8 mouse cellular contexts compared by ENCODE assay signal in genomic region chr11:80602041-80602458, GRCm38 (mm10).
DNase-seq lines count a peak whose midpoint lies in the region; ATAC-seq and TF ChIP-seq lines count a peak whose summit lies in the region.

No protein-coding gene starts in this region.

- no peak overlapping the region for H3K27ac ChIP-seq in intestine, postnatal 0 days (ENCODE audit: low read depth, low read length)
- H3K27ac ChIP-seq in intestine, embryonic 16.5 days (ENCODE audit: low read length): no peak overlapping the region
- no peak overlapping the region for H3K27ac ChIP-seq in midbrain, embryonic 10.5 days (replicated peaks)

- no peaks in the 10 kb centered on the region for H3K27me3 ChIP-seq in intestine, postnatal 0 days (replicated peaks; ENCODE audit: control insufficient read depth, insufficient read depth, low read length)
- H3K27me3 ChIP-seq in intestine, embryonic 16.5 days (replicated peaks; ENCODE audit: control insufficient read depth, insufficient read depth, low read length): no peaks in the 10 kb centered on the region
- H3K27me3 ChIP-seq in midbrain, embryonic 10.5 days (ENCODE audit: low read depth, poor library complexity, severe bottlenecking): peaks cover 30% of the 10 kb centered on the region

- H3K9ac ChIP-seq in intestine, postnatal 0 days (ENCODE audit: low read depth, low read length): no peak overlapping the region
- no peak overlapping the region for H3K9ac ChIP-seq in intestine, embryonic 16.5 days (ENCODE audit: low read depth, low read length)

- DNase-seq in CD4-positive, CD25-positive, alpha-beta regulatory T cell, adult 2 months (ENCODE audit: low read depth, low spot score): peak; percentile 49
- DNase-seq in cerebellum, adult 8-10 months: peak; percentile 45
- no peak for DNase-seq in midbrain, embryonic 10.5 days (ENCODE audit: low spot score)
- DNase-seq in thymus, postnatal 25 days: peak; percentile 25
- no peak for DNase-seq in ovary, adult 18-20 months (ENCODE audit: low spot score)

- 45% methylated on average over 8 of the region's 8 CpGs for WGBS in intestine, postnatal 0 days
- 31% methylated on average over 8 of the region's 8 CpGs for WGBS in intestine, embryonic 16.5 days
- 20% methylated on average over 8 of the region's 8 CpGs for WGBS in midbrain, embryonic 10.5 days

- no peak overlapping the region for H3K4me3 ChIP-seq in intestine, postnatal 0 days (ENCODE audit: low read depth, low read length)
- H3K4me3 ChIP-seq in intestine, embryonic 16.5 days (ENCODE audit: low read length): no peak overlapping the region
- H3K4me3 ChIP-seq in midbrain, embryonic 10.5 days: 0 out of 2 replicates have a peak overlapping the region, but pooled peaks have one; percentile 50

- peak; percentile 65 for TF ChIP-seq CTCF in intestine, postnatal 0 days (IDR thresholded peaks at IDR 0.05; ENCODE audit: low read depth)

- H3K9me3 ChIP-seq in intestine, postnatal 0 days (ENCODE audit: control insufficient read depth): no peaks in the 10 kb centered on the region
- no peaks in the 10 kb centered on the region for H3K9me3 ChIP-seq in intestine, embryonic 16.5 days (ENCODE audit: control insufficient read depth, low read length)
- no peaks in the 10 kb centered on the region for H3K9me3 ChIP-seq in midbrain, embryonic 10.5 days (replicated peaks)

- no peak overlapping the region for H3K4me2 ChIP-seq in intestine, postnatal 0 days (replicated peaks; ENCODE audit: low read depth)
- no peak overlapping the region for H3K4me2 ChIP-seq in intestine, embryonic 16.5 days (ENCODE audit: low read depth, low read length)

- no peak for ATAC-seq in intestine, postnatal 0 days
- ATAC-seq in intestine, embryonic 16.5 days: no peak
- peak; percentile 50; the same call in 1 of the 2 replicates for ATAC-seq in granulocyte monocyte progenitor cell, adult 5-6 weeks (replicated peaks; ENCODE audit: poor library complexity, severe bottlenecking)

- H3K36me3 ChIP-seq in intestine, postnatal 0 days (ENCODE audit: control insufficient read depth, insufficient read depth): peaks cover 6% of the 10 kb centered on the region
- H3K36me3 ChIP-seq in intestine, embryonic 16.5 days (ENCODE audit: control insufficient read depth, insufficient read depth, low read length): no peaks in the 10 kb centered on the region
- no peaks in the 10 kb centered on the region for H3K36me3 ChIP-seq in midbrain, embryonic 10.5 days

- H3K4me1 ChIP-seq in intestine, postnatal 0 days (replicated peaks; ENCODE audit: control insufficient read depth, insufficient read depth, low read length): no peaks in the 10 kb centered on the region
- 0 out of 2 replicates have a peak, but pooled peaks cover 5% of the 10 kb centered on the region for H3K4me1 ChIP-seq in intestine, embryonic 16.5 days (ENCODE audit: control insufficient read depth, insufficient read depth, low read length)
- H3K4me1 ChIP-seq in midbrain, embryonic 10.5 days: peaks cover 16% of the 10 kb centered on the region

Comparison
In these comparisons a context has a peak if more than half of its experiments do, and no peak if none do; other contexts are left out.
1. DNase-seq: peak in CD4-positive, CD25-positive, alpha-beta regulatory T cell, adult 2 months (single experiment), cerebellum, adult 8-10 months (single experiment) and thymus, postnatal 25 days (single experiment); none in midbrain, embryonic 10.5 days (single experiment) and ovary, adult 18-20 months (single experiment).